Mouse (Mus musculus): Measurements from ENCODE around the gene Ghdc. TPM values are rescaled to one million over a fixed set of nuclear protein-coding genes. Genes with fewer than 3 reads are reported as not detected.
A peak's percentile ranks its signal among the peaks of the same experiment; 100 is the strongest.

Ghdc gene
- polyA plus RNA-seq, 1 experiment: not detected

DNA sequence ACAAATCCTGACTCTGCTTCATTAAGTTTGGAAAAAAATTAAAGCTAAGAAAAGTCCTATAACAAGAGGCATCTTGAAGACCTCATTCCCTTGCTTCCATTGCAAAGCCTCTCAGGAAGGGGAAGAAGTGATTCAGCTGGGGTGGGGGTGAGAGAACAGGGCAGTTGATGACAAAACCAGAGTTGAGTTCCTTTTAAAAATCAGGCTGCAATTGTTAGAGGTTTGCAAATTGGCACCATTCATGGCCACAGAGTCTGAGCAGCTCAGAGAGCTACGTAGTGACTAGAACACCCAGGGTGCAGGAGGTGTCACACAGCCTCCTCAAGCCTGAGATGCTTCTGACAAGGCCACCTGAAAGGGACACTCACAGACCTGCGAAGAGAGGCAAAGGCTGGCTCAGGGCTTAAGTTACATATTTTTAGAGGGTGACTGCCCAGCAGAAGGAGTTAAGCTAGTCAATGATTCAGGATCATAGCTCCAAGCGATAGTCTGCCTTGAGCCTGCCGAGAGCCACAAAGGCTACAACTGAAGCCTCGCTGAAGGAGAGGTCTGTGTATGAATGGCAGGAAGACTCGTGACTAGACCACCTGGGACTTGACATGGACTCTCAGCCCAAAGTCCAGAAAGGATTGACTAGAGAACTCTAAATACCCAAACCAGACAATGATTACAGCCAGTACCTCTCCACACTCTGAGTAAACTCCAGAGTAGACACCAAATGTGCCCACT is 40.1 kb downstream of the Ghdc start:
- no peak for TF ChIP-seq POLR2A (IDR thresholded peaks at IDR 0.05; ENCODE audit: insufficient read depth, low read depth, low read length)
- no peak for TF ChIP-seq CTCF (IDR thresholded peaks at IDR 0.05; ENCODE audit: insufficient read depth, low read depth, low read length)
- 69% methylated on average over 6 of the region's 6 CpGs for WGBS
- H3K4me1 ChIP-seq (ENCODE audit: control insufficient read depth, insufficient read depth, low read length): peaks cover 4% of the 10 kb centered on the region; the same call in 1 of the 2 replicates
- no peak overlapping the region for H3K4me3 ChIP-seq (ENCODE audit: insufficient read depth, low read depth, low read length)
- H3K27ac ChIP-seq (ENCODE audit: insufficient read depth, low read depth, low read length): no peak overlapping the region

DNA sequence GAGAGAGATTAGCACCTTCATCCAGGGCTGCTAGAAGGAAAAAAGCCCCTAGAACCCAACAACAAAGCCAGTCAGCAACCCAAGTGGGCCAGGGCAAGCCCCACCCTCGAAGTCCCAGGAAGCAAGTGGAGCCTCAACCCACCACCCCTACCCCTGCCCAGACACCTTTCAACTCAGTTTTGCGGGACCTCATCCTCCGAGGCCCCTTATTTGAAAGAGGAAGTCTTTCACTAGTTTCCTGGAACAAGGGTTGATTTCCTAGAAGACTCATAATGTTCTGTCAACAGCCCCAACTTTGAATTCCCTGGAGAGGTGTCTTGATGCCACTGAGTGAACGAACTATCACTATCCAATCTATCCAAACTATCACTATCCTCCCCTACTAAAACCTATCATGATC is 40.8 kb downstream of the Ghdc start:
- no peak for TF ChIP-seq POLR2A (IDR thresholded peaks at IDR 0.05; ENCODE audit: insufficient read depth, low read depth, low read length)
- TF ChIP-seq CTCF (IDR thresholded peaks at IDR 0.05; ENCODE audit: insufficient read depth, low read depth, low read length): no peak
- H3K4me3 ChIP-seq (ENCODE audit: insufficient read depth, low read depth, low read length): no peak overlapping the region
- H3K4me1 ChIP-seq (ENCODE audit: control insufficient read depth, insufficient read depth, low read length): peaks cover 6% of the 10 kb centered on the region
- no peak overlapping the region for H3K27ac ChIP-seq (ENCODE audit: insufficient read depth, low read depth, low read length)
- 92% methylated on average over 4 of the region's 4 CpGs for WGBS

GRCm38 (mm10) chr11:100728601-100729000 is 42.2 kb downstream of the Ghdc start:
- WGBS: 77% methylated on average over 6 of the region's 6 CpGs
- H3K4me1 ChIP-seq (ENCODE audit: control insufficient read depth, insufficient read depth, low read length): peaks cover 6% of the 10 kb centered on the region
- no peak overlapping the region for H3K4me3 ChIP-seq (ENCODE audit: insufficient read depth, low read depth, low read length)
- no peak overlapping the region for H3K27ac ChIP-seq (ENCODE audit: insufficient read depth, low read depth, low read length)
- TF ChIP-seq CTCF (IDR thresholded peaks at IDR 0.05; ENCODE audit: insufficient read depth, low read depth, low read length) (no peak), POLR2A (IDR thresholded peaks at IDR 0.05; ENCODE audit: insufficient read depth, low read depth, low read length) (no peak)

DNA sequence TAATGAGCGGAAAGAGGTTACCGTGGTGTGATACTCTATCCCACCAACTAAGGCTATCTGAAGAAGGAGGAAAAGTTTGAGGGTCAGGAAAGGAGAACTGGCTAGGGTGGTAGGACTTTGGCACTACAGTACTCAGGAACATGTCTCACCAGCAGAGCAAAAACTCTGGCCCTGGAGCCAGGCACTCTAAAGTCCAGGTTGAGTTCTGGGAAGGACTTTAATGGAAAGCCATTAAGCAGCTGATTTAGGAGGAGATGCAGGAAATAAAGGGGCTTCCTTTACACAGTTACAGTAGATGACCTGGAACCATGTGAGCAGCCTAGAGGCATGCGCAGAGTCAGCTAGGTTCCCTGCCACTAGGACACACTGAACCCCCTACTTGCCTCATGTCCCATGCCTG is 43.6 kb downstream of the Ghdc start:
- no peak for TF ChIP-seq POLR2A (IDR thresholded peaks at IDR 0.05; ENCODE audit: insufficient read depth, low read depth, low read length)
- no peak for TF ChIP-seq CTCF (IDR thresholded peaks at IDR 0.05; ENCODE audit: insufficient read depth, low read depth, low read length)
- Histone ChIP-seq H3K4me3 (ENCODE audit: insufficient read depth, low read depth, low read length) (no peak overlapping the region), H3K4me1 (ENCODE audit: control insufficient read depth, insufficient read depth, low read length) (peaks cover 10% of the 10 kb centered on the region), H3K27ac (ENCODE audit: insufficient read depth, low read depth, low read length) (no peak overlapping the region)
- WGBS: 92% methylated on average over 3 of the region's 3 CpGs

GRCm38 (mm10) chr11:100724919-100725512 is 45.7 kb downstream of the Ghdc start:
- WGBS: 63% methylated on average over 5 of the region's 5 CpGs
- peak overlapping the region; percentile 7; the same call in 1 of the 2 replicates for H3K27ac ChIP-seq (ENCODE audit: insufficient read depth, low read depth, low read length)
- no peak overlapping the region for H3K4me3 ChIP-seq (ENCODE audit: insufficient read depth, low read depth, low read length)
- H3K4me1 ChIP-seq (ENCODE audit: control insufficient read depth, insufficient read depth, low read length): peaks cover 23% of the 10 kb centered on the region
- no peak for TF ChIP-seq POLR2A (IDR thresholded peaks at IDR 0.05; ENCODE audit: insufficient read depth, low read depth, low read length)
- TF ChIP-seq CTCF (IDR thresholded peaks at IDR 0.05; ENCODE audit: insufficient read depth, low read depth, low read length): no peak

DNA sequence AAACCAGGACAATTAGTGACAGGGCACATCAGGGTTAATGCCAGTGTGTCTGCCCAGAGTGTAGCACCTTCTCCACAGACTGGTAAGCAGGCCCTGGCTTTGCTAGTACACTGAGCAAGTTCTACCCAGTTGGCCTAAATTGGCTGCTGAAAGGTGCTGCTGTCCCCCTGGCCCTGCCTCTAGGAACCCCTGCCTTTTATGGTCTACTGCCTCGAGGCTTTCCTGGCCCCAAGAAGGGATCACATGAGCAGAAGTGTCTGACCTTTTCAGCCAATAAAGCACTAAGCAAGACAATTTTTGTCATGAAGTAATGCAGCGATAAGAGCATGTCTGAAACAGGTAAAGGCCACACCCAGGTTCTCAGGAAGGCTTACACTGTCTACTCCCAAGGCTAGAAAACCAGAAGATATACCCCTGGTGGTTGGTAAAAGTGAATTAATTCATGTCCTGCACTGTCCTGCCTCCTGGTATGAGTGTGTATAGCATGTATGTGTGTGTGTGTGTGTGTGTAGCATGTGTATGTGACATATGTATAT is 48.2 kb downstream of the Ghdc start:
- H3K4me1 ChIP-seq (ENCODE audit: control insufficient read depth, insufficient read depth, low read length): peaks cover 39% of the 10 kb centered on the region
- TF ChIP-seq POLR2A (IDR thresholded peaks at IDR 0.05; ENCODE audit: insufficient read depth, low read depth, low read length) (no peak), CTCF (IDR thresholded peaks at IDR 0.05; ENCODE audit: insufficient read depth, low read depth, low read length) (no peak)
- peak overlapping the region; percentile 8; the same call in 1 of the 2 replicates for H3K27ac ChIP-seq (ENCODE audit: insufficient read depth, low read depth, low read length)
- H3K4me3 ChIP-seq (ENCODE audit: insufficient read depth, low read depth, low read length): no peak overlapping the region
- WGBS: 52% methylated on average over 2 of the region's 2 CpGs

DNA sequence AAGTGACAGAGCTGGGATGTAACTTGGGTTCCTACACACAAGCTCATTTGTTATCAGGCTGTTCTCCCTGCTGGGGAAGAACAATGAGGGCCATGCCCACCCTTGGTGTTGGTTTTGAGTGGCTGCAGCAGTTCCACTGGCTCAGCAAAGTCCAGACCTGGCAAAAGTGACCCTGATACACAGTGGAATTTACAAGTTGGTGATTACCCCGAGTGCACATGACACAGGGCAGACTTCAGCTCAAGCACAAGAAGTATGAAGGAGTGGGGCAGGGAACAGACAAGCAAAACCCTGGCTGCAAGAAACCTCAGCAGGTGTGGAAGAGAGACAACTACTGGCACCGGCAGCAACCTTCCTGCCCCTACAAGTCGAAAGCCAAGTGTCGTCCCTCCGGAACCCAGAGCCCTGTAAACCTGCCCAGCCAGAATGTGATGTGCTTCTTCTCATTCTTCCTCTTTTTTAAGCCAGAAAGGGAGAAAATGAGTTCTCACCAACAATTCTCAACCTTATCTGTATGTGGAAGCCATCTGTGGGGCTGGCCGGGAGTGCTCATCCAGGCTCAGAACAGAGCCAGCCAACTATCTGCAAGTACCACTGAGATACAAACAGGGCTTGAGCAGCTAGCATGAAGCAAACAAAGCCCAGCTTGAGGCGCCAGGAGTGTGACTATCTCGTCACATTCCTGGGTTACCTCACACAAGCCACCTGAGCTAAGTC is 48.8 kb downstream of the Ghdc start:
- peaks cover 39% of the 10 kb centered on the region for H3K4me1 ChIP-seq (ENCODE audit: control insufficient read depth, insufficient read depth, low read length)
- no peak for TF ChIP-seq POLR2A (IDR thresholded peaks at IDR 0.05; ENCODE audit: insufficient read depth, low read depth, low read length)
- TF ChIP-seq CTCF (IDR thresholded peaks at IDR 0.05; ENCODE audit: insufficient read depth, low read depth, low read length): no peak
- peak overlapping the region; percentile 22; the same call in 1 of the 2 replicates for H3K27ac ChIP-seq (ENCODE audit: insufficient read depth, low read depth, low read length)
- WGBS: 56% methylated on average over 8 of the region's 8 CpGs
- no peak overlapping the region for H3K4me3 ChIP-seq (ENCODE audit: insufficient read depth, low read depth, low read length)

DNA sequence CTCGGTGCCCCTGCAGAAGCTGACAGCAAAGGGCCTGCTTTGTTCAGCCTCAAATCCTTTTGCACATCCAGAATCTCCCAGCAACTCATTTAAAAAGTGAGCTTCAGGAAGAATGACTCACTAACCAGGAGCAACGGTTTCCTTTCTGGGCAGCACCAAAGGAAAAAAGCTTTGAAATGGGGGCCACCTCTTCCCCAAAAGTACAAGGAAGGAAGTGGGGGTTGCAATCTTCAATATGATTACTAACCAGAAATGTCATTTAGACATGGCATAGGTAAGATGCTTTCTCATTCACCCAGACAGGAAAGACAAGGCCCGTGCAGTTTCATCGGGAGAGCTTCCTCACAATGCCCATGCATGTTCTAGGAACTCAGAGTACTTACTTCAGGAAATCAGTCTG is 49.5 kb downstream of the Ghdc start:
- Histone ChIP-seq H3K4me3 (ENCODE audit: insufficient read depth, low read depth, low read length) (no peak overlapping the region), H3K4me1 (ENCODE audit: control insufficient read depth, insufficient read depth, low read length) (peaks cover 39% of the 10 kb centered on the region), H3K27ac (ENCODE audit: insufficient read depth, low read depth, low read length) (peak overlapping the region; percentile 22)
- 16% methylated on average over 4 of the region's 4 CpGs for WGBS
- TF ChIP-seq POLR2A (IDR thresholded peaks at IDR 0.05; ENCODE audit: insufficient read depth, low read depth, low read length) (no peak), CTCF (IDR thresholded peaks at IDR 0.05; ENCODE audit: insufficient read depth, low read depth, low read length) (no peak)

DNA sequence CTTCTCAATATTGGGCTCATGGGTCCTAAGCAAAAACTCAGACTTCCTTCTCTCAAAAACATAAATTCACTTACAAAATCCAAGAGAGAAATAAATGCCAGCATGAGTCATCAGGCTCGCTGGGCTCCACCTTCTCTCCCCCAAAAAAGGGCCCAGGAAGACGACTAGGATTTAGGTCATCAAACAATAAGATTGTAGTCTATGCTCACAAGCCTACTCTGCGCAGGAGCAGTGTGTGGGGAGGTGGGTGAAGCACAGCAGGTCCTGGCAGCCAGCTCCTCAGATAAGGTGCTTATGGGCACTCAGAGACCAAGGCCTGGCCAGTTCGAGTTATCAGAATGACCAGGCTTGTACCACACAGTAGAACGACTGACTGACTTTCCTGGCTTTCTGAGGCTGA is 50.4 kb downstream of the Ghdc start:
- Histone ChIP-seq H3K4me1 (ENCODE audit: control insufficient read depth, insufficient read depth, low read length) (peaks cover 40% of the 10 kb centered on the region), H3K27ac (ENCODE audit: insufficient read depth, low read depth, low read length) (peak overlapping the region; percentile 22), H3K4me3 (ENCODE audit: insufficient read depth, low read depth, low read length) (no peak overlapping the region)
- WGBS: 30% methylated on average over 5 of the region's 5 CpGs
- TF ChIP-seq CTCF (IDR thresholded peaks at IDR 0.05; ENCODE audit: insufficient read depth, low read depth, low read length) (no peak), POLR2A (IDR thresholded peaks at IDR 0.05; ENCODE audit: insufficient read depth, low read depth, low read length) (no peak)
